Mouse (Mus musculus) kidney, adult 9 months (tissue): ENCODE data around the gene Odc1.

ENCODE experiments used
- DNase-seq: peaks from one replicate; pipeline ENCODE4 v3.0.0; 2022

The Odc1 gene

DNA sequence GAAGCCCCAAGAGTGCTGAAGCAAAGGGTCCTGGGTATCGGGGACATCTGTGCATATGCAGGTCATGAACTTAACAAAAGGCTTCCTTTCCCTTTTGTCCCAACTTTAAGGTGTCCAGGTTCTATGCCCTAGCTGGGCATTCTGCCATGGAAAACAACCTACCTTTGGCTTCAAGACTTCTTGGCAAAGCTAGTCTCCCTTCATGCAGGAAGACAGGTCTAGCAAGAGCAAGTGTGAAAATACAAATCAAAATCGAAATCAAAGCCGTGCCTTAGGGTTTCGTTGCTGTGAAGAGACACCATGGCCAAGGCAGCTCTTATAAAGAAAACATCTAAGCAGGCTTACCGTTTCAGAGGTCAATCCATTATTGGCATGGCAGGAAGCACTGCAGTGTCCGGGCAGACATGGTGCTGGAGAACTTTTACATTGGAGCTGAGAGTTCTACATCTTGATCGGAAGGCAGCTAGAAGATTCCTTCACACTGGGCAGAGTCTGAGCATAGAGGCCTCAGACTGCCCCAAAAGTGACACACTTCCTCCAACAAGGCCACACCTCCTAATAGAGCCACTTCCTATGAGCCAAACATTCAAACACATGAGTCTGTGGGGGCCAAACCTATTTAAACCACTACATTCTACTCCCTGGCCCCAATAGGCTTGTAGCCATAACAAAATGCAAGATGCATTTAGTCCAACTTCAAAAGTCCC is 44.5 kb downstream of the Odc1 start:
- DNase-seq = peak; percentile 19

DNA sequence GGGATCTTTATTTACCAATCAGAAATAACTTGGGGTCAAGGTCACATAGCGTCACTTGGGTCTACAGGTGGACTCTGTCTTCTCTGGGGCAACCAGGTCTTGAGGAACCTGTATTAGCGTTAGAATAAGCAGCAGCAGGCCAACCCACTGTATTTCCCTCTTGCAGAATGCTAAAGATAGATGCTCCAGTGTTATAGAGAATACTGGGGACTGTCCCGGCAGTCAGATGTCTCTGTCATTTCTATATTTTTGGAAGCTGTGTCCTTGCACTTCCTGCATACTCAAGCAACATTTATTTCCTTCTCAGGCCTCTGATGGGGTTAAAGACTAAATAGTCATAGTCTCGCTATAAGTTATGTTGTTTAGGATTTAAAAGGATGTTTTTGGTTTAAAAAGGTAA is 46.7 kb downstream of the Odc1 start:
- no peak for DNase-seq

DNA sequence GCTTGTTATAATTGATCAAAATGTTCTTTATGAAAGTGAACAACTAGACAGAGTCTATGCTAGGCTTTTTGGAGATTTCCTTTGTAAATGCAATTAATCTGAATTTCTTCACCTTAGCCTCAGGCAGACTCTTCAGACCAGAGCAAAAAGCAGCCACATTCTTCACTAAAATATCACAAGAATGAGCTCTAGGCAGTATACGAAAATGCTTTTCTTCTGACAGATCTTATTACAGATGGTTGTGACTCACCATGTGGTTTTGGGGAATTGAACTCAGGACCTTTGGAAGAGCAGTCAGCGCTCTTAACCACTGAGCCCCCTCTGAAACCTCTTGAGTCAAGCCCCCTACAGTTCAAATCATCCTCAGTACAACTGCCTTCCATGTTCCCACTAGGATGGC is 49.4 kb downstream of the Odc1 start:
- no peak for DNase-seq

DNA sequence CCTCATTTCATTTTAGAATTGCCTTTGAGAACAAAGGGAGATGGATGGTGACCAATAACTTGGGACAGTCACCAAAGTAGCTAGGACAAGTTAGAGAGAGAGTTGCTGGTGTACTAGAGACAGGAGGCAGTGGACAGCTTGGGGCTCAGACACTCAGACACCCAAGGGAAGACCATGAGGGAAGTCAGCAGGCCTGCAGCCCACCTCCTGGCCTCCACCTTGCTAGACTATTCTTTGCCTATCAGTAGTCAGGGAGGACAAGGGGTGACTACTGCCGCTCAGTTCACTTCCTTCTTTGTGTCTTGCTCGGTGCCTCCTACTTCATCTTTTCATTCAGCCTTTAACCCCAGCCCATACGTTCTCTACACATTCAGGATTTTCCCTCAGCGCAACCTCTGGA is 50.1 kb downstream of the Odc1 start:
- no peak for DNase-seq

DNA sequence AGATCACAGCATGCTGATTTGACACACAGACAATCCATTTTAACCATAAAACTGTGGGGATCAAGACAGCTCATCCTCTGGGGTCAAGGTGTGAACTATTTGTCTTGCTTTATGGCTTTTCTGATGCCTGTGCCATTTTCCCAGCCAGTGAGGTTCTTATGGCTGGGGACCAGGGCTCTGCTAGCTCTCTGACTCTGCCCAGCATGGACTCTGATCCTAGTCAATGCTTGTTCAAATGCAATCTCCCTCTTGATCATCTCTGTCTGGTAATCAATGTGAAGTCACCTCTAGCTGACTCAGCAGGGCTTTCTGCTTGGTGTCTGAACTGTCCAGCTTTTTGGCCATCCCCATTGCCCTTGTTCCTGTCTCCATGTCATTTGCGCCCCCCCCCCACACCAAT is 50.6 kb downstream of the Odc1 start:
- no peak for DNase-seq
